Mouse (Mus musculus) cerebellum, adult 2 months (tissue): ENCODE measurements around the gene Nrf1. TPM values are rescaled to one million over a fixed set of nuclear protein-coding genes. Genes with fewer than 3 reads are reported as not detected.
A peak's percentile ranks its signal among the peaks of the same experiment; 100 is the strongest.

Source experiments
- DNase-seq, 2 experiments: peaks; one replicate each; pipeline ENCODE4 v3.0.0; 2021
- H3K27ac ChIP-seq: fragments of 200-500 bp; 2 replicates; pipeline ENCODE4 v1.5.1; 2012; ENCODE audit warnings: low read length, control low read depth, inconsistent platforms; ENCODE audit not compliant: insufficient read depth
- H3K27me3 ChIP-seq: fragments of 200-500 bp; 2 replicates; pipeline ENCODE4 v1.6.1; 2012; ENCODE audit warnings: inconsistent platforms, mild to moderate bottlenecking, low read length, moderate library complexity; ENCODE audit not compliant: control insufficient read depth, insufficient read depth
- H3K4me1 ChIP-seq: fragments of 200-500 bp; 2 replicates; pipeline ENCODE4 v1.6.1; 2011; ENCODE audit warnings: low read length; ENCODE audit not compliant: control insufficient read depth, insufficient read depth
- H3K4me3 ChIP-seq: fragments of 200-500 bp; replicated peaks from 2 replicates; pipeline ENCODE3; 2011; ENCODE audit warnings: mild to moderate bottlenecking, low read depth, low read length, control low read depth; ENCODE audit not compliant: insufficient read depth
- CTCF ChIP-seq: fragments of 200-500 bp; IDR thresholded peaks from 2 replicates; pipeline ENCODE4 v1.5.1; 2011; ENCODE audit warnings: low read depth, mild to moderate bottlenecking, control low read depth, low read length, moderate library complexity, borderline replicate concordance; ENCODE audit not compliant: insufficient read depth
- POLR2A ChIP-seq: fragments of 200-500 bp; IDR thresholded peaks from 2 replicates; pipeline ENCODE4 v1.6.1; 2011; ENCODE audit warnings: low read length, control low read depth, borderline replicate concordance; ENCODE audit not compliant: insufficient read depth
- WGBS: fragments of 180-500 bp; shearing (Covaris S2); methylation state at CpG from one replicate; pipeline ENCODE4 v1.1.7; 2018; 5-methylcytosine and 5-hydroxymethylcytosine counted together
- polyA plus RNA-seq: library from polyadenylated mRNA; depleted of rRNA; stranded (reverse); fragments of >200 nt; gene quantifications from 2 replicates; pipeline ENCODE4 v1.2.3, GENCODE M21; 2012

Nrf1 gene
- polyA plus RNA-seq, 1 experiment, result 29.6 TPM

DNA sequence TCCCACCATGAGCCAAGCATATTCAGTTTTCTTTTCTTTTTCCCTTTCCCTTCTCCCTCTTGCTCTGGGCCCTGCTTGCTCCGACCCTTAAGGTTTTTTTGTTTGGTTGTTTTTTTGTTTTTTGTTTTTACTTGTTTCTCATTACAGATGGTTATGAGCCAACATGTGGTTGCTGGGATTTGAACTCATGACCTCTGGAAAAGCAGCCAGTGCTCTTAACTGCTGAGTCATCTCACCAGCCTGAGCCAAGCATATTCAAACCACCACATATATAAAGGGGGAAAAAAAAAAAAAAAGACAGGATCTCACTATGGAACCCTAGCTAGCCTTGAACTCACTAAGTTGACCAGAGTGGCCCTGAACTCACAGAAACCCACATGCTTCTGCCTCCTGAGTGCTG lies 26.5 kb upstream of the Nrf1 start:
- 89% methylated on average over 1 of the region's 1 CpGs for WGBS
- H3K27me3 ChIP-seq, result no peaks in the 10 kb centered on the region
- H3K4me3 ChIP-seq, result no peak overlapping the region
- no peak for DNase-seq
- H3K27ac ChIP-seq, result no peak overlapping the region
- H3K4me1 ChIP-seq, result no peaks in the 10 kb centered on the region
- TF ChIP-seq POLR2A, result no peak
- TF ChIP-seq CTCF, result no peak

DNA sequence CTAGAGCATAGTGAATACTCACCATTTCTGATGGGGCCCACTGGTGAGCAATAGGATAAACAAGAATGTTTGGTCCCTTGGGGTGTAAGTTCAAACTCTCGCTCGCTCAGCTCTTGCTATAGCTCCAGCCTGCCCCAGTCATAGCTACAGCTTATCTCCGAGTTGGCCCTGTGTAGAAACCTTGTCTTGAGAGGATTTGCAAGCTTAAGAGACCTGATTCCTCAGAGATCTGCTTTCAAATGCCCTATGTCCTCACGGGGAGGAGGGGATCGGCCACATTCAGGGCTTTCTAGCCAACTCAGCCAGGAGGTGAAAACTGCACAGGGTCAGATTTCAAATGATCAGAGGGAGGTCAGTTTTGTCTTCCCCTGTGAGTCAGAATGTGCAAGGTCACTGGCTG lies 26.1 kb upstream of the Nrf1 start:
- H3K4me1 ChIP-seq, result no peaks in the 10 kb centered on the region
- WGBS, result 67% methylated on average over 5 of the region's 5 CpGs
- no peak for DNase-seq
- H3K27me3 ChIP-seq, result no peaks in the 10 kb centered on the region
- no peak overlapping the region for H3K4me3 ChIP-seq
- H3K27ac ChIP-seq, result no peak overlapping the region
- TF ChIP-seq CTCF (no peak), POLR2A (no peak)

GRCm38 (mm10) chr6:30026799-30027198 lies 21.0 kb upstream of the Nrf1 start:
- no peaks in the 10 kb centered on the region for H3K27me3 ChIP-seq
- no peak for DNase-seq
- no peak overlapping the region for H3K27ac ChIP-seq
- H3K4me1 ChIP-seq, result no peaks in the 10 kb centered on the region
- TF ChIP-seq POLR2A (no peak), CTCF (no peak)
- H3K4me3 ChIP-seq, result no peak overlapping the region
- WGBS, result 65% methylated on average over 10 of the region's 10 CpGs

DNA sequence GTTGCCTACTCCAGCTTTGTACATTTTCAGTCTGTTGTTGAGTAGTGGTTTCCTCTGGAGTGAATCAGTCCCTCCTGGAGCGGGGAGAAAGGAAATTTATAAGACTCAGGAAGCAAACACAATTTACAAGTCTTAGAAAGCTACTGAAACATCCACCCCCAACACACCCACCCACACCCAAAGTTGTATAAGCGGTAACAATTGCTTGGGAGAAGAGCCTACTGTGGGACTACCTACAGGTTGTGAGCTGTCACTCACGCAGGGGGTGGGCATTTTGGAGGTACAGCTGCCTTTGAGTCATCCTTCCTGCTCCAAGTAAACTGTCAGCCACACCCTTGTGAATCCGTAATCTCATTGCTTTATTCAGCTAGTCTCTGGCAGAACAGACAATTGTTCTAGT lies 19.4 kb upstream of the Nrf1 start:
- Histone ChIP-seq H3K4me1 (no peaks in the 10 kb centered on the region), H3K27ac (no peak overlapping the region), H3K27me3 (no peaks in the 10 kb centered on the region), H3K4me3 (no peak overlapping the region)
- no peak for DNase-seq
- no peak for TF ChIP-seq CTCF
- no peak for TF ChIP-seq POLR2A
- 81% methylated on average over 4 of the region's 4 CpGs for WGBS

DNA sequence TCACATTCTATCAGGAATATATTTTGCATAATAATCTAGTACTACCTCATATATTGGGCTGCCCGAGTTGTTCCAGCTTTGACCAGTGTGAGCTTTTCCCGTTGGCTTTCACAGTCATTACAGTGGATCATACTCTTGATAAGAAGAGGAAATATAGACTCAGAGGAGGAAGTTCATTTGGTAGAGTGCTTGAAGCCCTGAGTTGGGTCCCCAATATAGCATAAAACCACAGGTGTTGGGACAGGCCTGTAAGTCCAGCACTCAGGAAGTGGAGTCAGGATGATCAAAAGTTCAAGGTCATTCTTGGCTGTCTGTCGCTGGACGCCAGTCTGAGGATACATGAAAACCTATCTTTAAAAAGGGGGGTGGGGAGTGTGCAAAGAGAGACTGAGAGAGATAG lies 12.7 kb upstream of the Nrf1 start:
- H3K27ac ChIP-seq, result no peak overlapping the region
- no peaks in the 10 kb centered on the region for H3K27me3 ChIP-seq
- no peaks in the 10 kb centered on the region for H3K4me1 ChIP-seq
- 92% methylated on average over 4 of the region's 4 CpGs for WGBS
- no peak for DNase-seq
- no peak overlapping the region for H3K4me3 ChIP-seq
- TF ChIP-seq POLR2A, result no peak

GRCm38 (mm10) chr6:30041498-30041897 lies 6.3 kb upstream of the Nrf1 start:
- Histone ChIP-seq H3K4me1 (no peaks in the 10 kb centered on the region), H3K27me3 (no peaks in the 10 kb centered on the region), H3K4me3 (no peak overlapping the region), H3K27ac (no peak overlapping the region)
- whole genome bisulfite sequencing, result 52% methylated on average over 1 of the region's 1 CpGs
- TF ChIP-seq POLR2A (no peak), CTCF (no peak)
- no peak for DNase-seq

DNA sequence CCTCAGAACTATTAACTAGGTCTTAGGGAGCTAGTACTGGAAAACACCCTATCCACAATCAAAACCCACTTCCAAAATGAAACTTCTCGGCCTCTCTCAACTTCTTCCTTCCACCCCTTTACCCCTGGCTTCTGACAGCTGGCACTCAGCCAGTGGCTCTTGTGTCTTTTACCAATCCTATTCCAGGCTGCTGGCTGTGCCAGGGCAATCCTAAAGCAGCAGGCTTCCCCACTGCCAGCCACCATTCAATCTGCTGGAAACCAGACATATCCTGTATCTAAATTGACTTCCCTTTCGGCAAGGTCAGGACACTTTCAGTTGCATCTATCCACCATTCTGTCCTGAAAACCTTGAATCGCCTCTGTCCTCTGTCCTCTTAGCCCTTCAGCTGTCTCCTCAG lies 5.3 kb upstream of the Nrf1 start:
- H3K4me3 ChIP-seq, result no peak overlapping the region
- WGBS, result 28% methylated on average over 3 of the region's 3 CpGs
- H3K27me3 ChIP-seq, result no peaks in the 10 kb centered on the region
- TF ChIP-seq CTCF, result no peak
- H3K4me1 ChIP-seq, result no peaks in the 10 kb centered on the region
- no peak overlapping the region for H3K27ac ChIP-seq
- no peak for DNase-seq

DNA sequence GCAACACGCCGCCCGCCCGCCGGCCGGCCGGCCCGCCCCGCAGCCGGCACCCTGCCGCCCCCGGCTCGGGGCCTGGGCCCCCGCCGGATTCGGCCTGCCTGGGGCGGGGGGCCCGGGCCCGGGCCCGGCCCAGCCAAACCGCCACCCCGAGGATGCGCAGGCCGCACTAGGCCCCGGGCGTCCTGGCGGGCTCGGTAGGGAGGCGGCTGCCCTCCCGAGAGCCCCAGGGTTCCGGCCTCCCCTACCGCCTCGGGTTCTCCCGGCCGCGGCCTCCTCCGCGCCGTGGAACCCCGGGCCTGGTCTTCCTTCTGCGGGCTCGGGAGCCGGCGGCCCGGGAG lies 344 bp downstream of the Nrf1 start:
- Histone ChIP-seq H3K27ac (peak overlapping the region; percentile 90), H3K4me3 (peak overlapping the region; percentile 93), H3K4me1 (peaks cover 5% of the 10 kb centered on the region; the same call in 1 of the 2 replicates), H3K27me3 (no peaks in the 10 kb centered on the region)
- WGBS, result under 1% methylated on average over 42 of the region's 45 CpGs
- DNase-seq, result no peak
- no peak for TF ChIP-seq POLR2A
- TF ChIP-seq CTCF, result no peak

GRCm38 (mm10) chr6:30048501-30049353 lies 939 bp downstream of the Nrf1 start:
- TF ChIP-seq CTCF (no peak), POLR2A (no peak)
- H3K4me1 ChIP-seq, result peaks cover 5% of the 10 kb centered on the region; the same call in 1 of the 2 replicates
- 2% methylated on average over 49 of the region's 54 CpGs for WGBS
- DNase-seq, result peak; percentile 64 to 66
- H3K4me3 ChIP-seq, result peak overlapping the region; percentile 93
- H3K27ac ChIP-seq, result peak overlapping the region; percentile 90
- no peaks in the 10 kb centered on the region for H3K27me3 ChIP-seq
